Mouse (Mus musculus) kidney, postnatal 0 days (tissue): ENCODE measurements around the gene Gm11213. TPM values are rescaled to one million over a fixed set of nuclear protein-coding genes. Genes with fewer than 3 reads are reported as not detected.

Experiments used
- ATAC-seq: fragments of 200-750 bp; cut with Nextera tagmentation; replicated peaks from 2 replicates; pipeline ENCODE4 v1.8.0; 2017; ENCODE audit warnings: low read depth, moderate number of reproducible peaks, moderate TSS enrichment, moderate library complexity; ENCODE audit not compliant: low FRiP score
- DNase-seq: peaks from one replicate; pipeline ENCODE4 v3.0.0-alpha.2; 2016; ENCODE audit warnings: low spot score
- H3K27ac ChIP-seq: fragments of 300-500 bp; sonication (generic); 2 replicates; pipeline ENCODE4 v1.5.1; 2014; ENCODE audit warnings: mild to moderate bottlenecking
- H3K27me3 ChIP-seq: fragments of 300-500 bp; sonication (generic); 2 replicates; pipeline ENCODE4 v1.6.1; 2014; ENCODE audit warnings: low read length, mixed read lengths; ENCODE audit not compliant: insufficient read depth
- H3K36me3 ChIP-seq: fragments of 300-500 bp; sonication (generic); 2 replicates; pipeline ENCODE4 v1.6.1; 2014; ENCODE audit warnings: low read length, mixed read lengths; ENCODE audit not compliant: insufficient read depth
- H3K4me1 ChIP-seq: fragments of 300-500 bp; sonication (generic); replicated peaks from 2 replicates; pipeline ENCODE4 v1.6.1; 2014; ENCODE audit warnings: antibody characterized with exemption, low read length, mixed read lengths; ENCODE audit not compliant: insufficient read depth
- H3K4me2 ChIP-seq: fragments of 300-500 bp; sonication (generic); 2 replicates; pipeline ENCODE4 v1.6.1; 2014; ENCODE audit warnings: mild to moderate bottlenecking, low read length, moderate library complexity, mixed read lengths
- H3K4me3 ChIP-seq: fragments of 300-500 bp; sonication (generic); replicated peaks from 2 replicates; pipeline ENCODE4 v1.5.1; 2014; ENCODE audit warnings: low read depth, low read length
- H3K9ac ChIP-seq: fragments of 300-500 bp; sonication (generic); 2 replicates; pipeline ENCODE4 v1.6.1; 2014; ENCODE audit warnings: low read depth, low read length
- H3K9me3 ChIP-seq: fragments of 300-500 bp; sonication (generic); replicated peaks from 2 replicates; pipeline ENCODE4 v1.6.1; 2016; ENCODE audit warnings: low read length, inconsistent platforms, mixed read lengths
- CTCF ChIP-seq: IDR thresholded peaks from 2 replicates; pipeline ENCODE4 v1.5.1; 2016; ENCODE audit warnings: antibody characterized with exemption, low read depth, mild to moderate bottlenecking, moderate library complexity
- WGBS: fragments of 180-500 bp; shearing (Covaris S2); extraction: QIAGEN DNeasy Blood & Tissue Kit; methylation state at CpG from one replicate; pipeline ENCODE4 v1.1.7; 2014; 5-methylcytosine and 5-hydroxymethylcytosine counted together
- polyA plus RNA-seq: library from polyadenylated mRNA; unstranded; fragments of >200 nt; fragmentation: Nextera tagmentation; extraction: Ambion mirVana; gene quantifications from 2 replicates; pipeline ENCODE4 v1.2.1, GENCODE M21; 2015

Gm11213 gene
- polyA plus RNA-seq, 1 experiment from 2014 or later: not detected

- Histone ChIP-seq H3K27me3 (no peaks in the 10 kb centered on the region), H3K4me2 (peak within 1 kb of the TSS; percentile 69), H3K27ac (peak within 1 kb of the TSS; percentile 62), H3K4me3 (peak within 1 kb of the TSS; percentile 56), H3K9ac (peak within 1 kb of the TSS; percentile 76), H3K36me3 (peaks cover 6% of the 10 kb centered on the region; the same call in 1 of the 2 replicates), H3K4me1 (peaks cover 27% of the 10 kb centered on the region), H3K9me3 (no peaks in the 10 kb centered on the region)
- peak; percentile 16; the same call in 1 of the 2 replicates for TF ChIP-seq CTCF
- under 1% methylated on average over 79 of the region's 81 CpGs for WGBS
- DNase-seq (peak; percentile 78), ATAC-seq (peak; percentile 74)
Observed at GRCm38 (mm10) chr4:63558407-63559081, 46.5 kb downstream of the Gm11213 start, which contains the start of gene Tmem268. Gene Tmem268, plus strand, starts transcription at chr4:63558781.

GRCm38 (mm10) chr4:63557124-63558059, 47.7 kb downstream of the Gm11213 start:
- WGBS: 31% methylated on average over 16 of the region's 16 CpGs
- TF ChIP-seq CTCF: no peak
- Histone ChIP-seq H3K27ac (peak overlapping the region; percentile 62), H3K4me3 (no peak overlapping the region), H3K4me2 (0 out of 2 replicates have a peak overlapping the region, but pooled peaks have one; percentile 10), H3K9ac (no peak overlapping the region), H3K9me3 (no peaks in the 10 kb centered on the region), H3K27me3 (no peaks in the 10 kb centered on the region), H3K36me3 (peaks cover 13% of the 10 kb centered on the region), H3K4me1 (peaks cover 27% of the 10 kb centered on the region)
- ATAC-seq: peak; percentile 52
- no peak for DNase-seq

- DNase-seq (no peak), ATAC-seq (no peak)
- Histone ChIP-seq H3K9me3 (no peaks in the 10 kb centered on the region), H3K9ac (no peak overlapping the region), H3K4me1 (peaks cover 20% of the 10 kb centered on the region), H3K27ac (0 out of 2 replicates have a peak overlapping the region, but pooled peaks have one; percentile 13), H3K36me3 (peaks cover 20% of the 10 kb centered on the region), H3K27me3 (no peaks in the 10 kb centered on the region), H3K4me2 (no peak overlapping the region), H3K4me3 (no peak overlapping the region)
- TF ChIP-seq CTCF: no peak
- 62% methylated on average over 5 of the region's 5 CpGs for WGBS
Observed at GRCm38 (mm10) chr4:63556665-63557064, 48.4 kb downstream of the Gm11213 start.

GRCm38 (mm10) chr4:63555111-63555510, 50.0 kb downstream of the Gm11213 start:
- H3K4me2 ChIP-seq: no peak overlapping the region
- H3K9ac ChIP-seq: no peak overlapping the region
- peaks cover 31% of the 10 kb centered on the region for H3K36me3 ChIP-seq
- H3K9me3 ChIP-seq: no peaks in the 10 kb centered on the region
- DNase-seq: no peak
- H3K4me1 ChIP-seq: peaks cover 16% of the 10 kb centered on the region
- no peaks in the 10 kb centered on the region for H3K27me3 ChIP-seq
- TF ChIP-seq CTCF: no peak
- no peak overlapping the region for H3K4me3 ChIP-seq
- H3K27ac ChIP-seq: no peak overlapping the region
- 87% methylated on average over 2 of the region's 2 CpGs for WGBS
- ATAC-seq: no peak

- TF ChIP-seq CTCF: no peak
- ATAC-seq: no peak
- H3K36me3 ChIP-seq: peaks cover 32% of the 10 kb centered on the region
- H3K4me3 ChIP-seq: no peak overlapping the region
- WGBS: 59% methylated on average over 3 of the region's 3 CpGs
- H3K4me1 ChIP-seq: peaks cover 15% of the 10 kb centered on the region
- H3K9me3 ChIP-seq: no peaks in the 10 kb centered on the region
- no peak overlapping the region for H3K27ac ChIP-seq
- H3K4me2 ChIP-seq: no peak overlapping the region
- no peaks in the 10 kb centered on the region for H3K27me3 ChIP-seq
- H3K9ac ChIP-seq: no peak overlapping the region
- DNase-seq: no peak
Observed at GRCm38 (mm10) chr4:63554616-63555015, 50.4 kb downstream of the Gm11213 start.
